Mouse (Mus musculus) stomach, postnatal 0 days (tissue): Measurements from ENCODE around the gene Abat.

ENCODE experiments used
- CTCF ChIP-seq: IDR thresholded peaks from 2 replicates; pipeline ENCODE4 v1.5.1; 2016; ENCODE audit warnings: antibody characterized with exemption, low read depth, mild to moderate bottlenecking, moderate library complexity
- EP300 ChIP-seq: optimal IDR thresholded peaks from 2 replicates; pipeline ENCODE3; 2016; ENCODE audit warnings: antibody characterized with exemption

GRCm38 (mm10) chr16:8658764-8659163, 145.5 kb downstream of the Abat start:
- TF ChIP-seq CTCF: no peak
- TF ChIP-seq EP300: no peak
